Mouse (Mus musculus) heart, adult 2 months (tissue): Measurements from ENCODE around the gene 1700019A02Rik.

ENCODE experiments used
- CTCF ChIP-seq: fragments of 200-600 bp; IDR thresholded peaks from 2 replicates; pipeline ENCODE4 v1.8.1; 2022; ENCODE audit warnings: antibody characterized with exemption, mild to moderate bottlenecking, moderate library complexity
- EP300 ChIP-seq: fragments of 200-500 bp; IDR thresholded peaks from 2 replicates; pipeline ENCODE4 v1.6.1; 2011; ENCODE audit warnings: low read depth, low read length, control low read depth; ENCODE audit not compliant: insufficient read depth

DNA sequence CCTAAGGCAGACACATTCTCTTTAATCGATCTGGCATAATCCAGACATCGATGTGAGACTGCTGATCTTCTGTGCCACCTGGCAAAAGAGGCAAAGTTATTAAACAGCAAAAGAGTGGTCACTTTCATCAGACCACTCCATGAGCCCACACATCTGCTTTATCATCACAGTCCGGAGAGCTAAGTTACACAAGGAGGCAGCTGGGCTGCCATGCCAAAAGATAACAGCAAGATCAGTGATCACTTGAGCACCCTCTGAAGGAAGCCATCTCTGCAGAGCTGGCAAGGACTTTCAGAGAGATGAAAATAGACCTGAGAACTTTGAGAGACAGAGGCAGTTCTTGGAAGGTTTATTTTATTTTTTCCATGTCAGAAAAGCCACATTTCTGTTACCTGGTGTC is 7.1 kb upstream of the 1700019A02Rik start:
- TF ChIP-seq EP300 (no peak), CTCF (no peak)
